Mouse (Mus musculus) thymus, adult 2 months (tissue): ENCODE measurements around the gene Amh.

Source experiments
- CTCF ChIP-seq: fragments of 200-500 bp; IDR thresholded peaks from 2 replicates; pipeline ENCODE4 v1.5.1; 2012; ENCODE audit warnings: mild to moderate bottlenecking, control low read depth, low read length, moderate library complexity, borderline replicate concordance; ENCODE audit not compliant: control insufficient read depth, poor library complexity, insufficient read depth; ENCODE audit errors: extremely low read depth
- POLR2A ChIP-seq: fragments of 200-500 bp; IDR thresholded peaks from 2 replicates; pipeline ENCODE4 v1.6.1; 2012; ENCODE audit warnings: mild to moderate bottlenecking, low read length, control low read depth, moderate library complexity; ENCODE audit not compliant: control insufficient read depth, poor library complexity, insufficient read depth; ENCODE audit errors: extremely low read depth

DNA sequence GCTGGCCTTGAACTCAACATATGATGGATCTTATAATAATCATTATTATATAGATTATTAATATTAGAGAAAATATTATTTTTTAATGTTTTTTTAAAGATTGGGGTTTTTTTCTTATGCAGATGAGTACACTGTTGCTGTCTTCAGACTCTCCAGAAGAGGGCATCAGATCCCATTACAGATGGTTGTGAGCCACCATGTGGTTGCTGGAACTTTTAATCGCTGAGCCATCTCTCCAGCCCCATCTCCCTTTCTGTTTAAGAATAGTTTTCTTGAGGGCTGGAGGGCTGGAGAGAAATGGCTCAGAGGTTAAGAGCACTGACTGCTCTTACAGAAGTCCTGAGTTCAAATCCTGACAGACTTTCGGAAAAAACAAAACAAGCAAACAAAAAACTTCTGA lies 16.9 kb downstream of the Amh start:
- TF ChIP-seq CTCF: no peak
- no peak for TF ChIP-seq POLR2A
